Mouse (Mus musculus) midbrain, embryonic 14.5 days (tissue): ENCODE results near the gene Gm20854. TPM values are rescaled to one million over a fixed set of nuclear protein-coding genes. Genes with fewer than 3 reads are reported as not detected.
"Not testable (repeated sequence)": the region's sequence is repeated elsewhere in the genome, so short reads cannot be mapped to it uniquely, and the experiment has no call there.

Source experiments
- ATAC-seq: fragments of 200-750 bp; cut with Nextera tagmentation; 2 replicates; pipeline ENCODE4 v1.8.0; 2017; ENCODE audit warnings: moderate number of reproducible peaks, moderate library complexity; ENCODE audit not compliant: low FRiP score, low TSS enrichment
- DNase-seq: peaks from one replicate; pipeline ENCODE4 v3.0.0-alpha.2; 2015
- H3K27ac ChIP-seq: fragments of 300-500 bp; sonication (generic); replicated peaks from 2 replicates; pipeline ENCODE4 v1.5.1; 2014; ENCODE audit warnings: mild to moderate bottlenecking, low read depth, low read length, moderate library complexity
- H3K27me3 ChIP-seq: fragments of 300-500 bp; sonication (generic); 2 replicates; pipeline ENCODE4 v1.6.1; 2014; ENCODE audit warnings: low read length, control low read depth, mixed read lengths; ENCODE audit not compliant: control insufficient read depth, insufficient read depth
- H3K36me3 ChIP-seq: fragments of 300-500 bp; sonication (generic); 2 replicates; pipeline ENCODE4 v1.6.1; 2014; ENCODE audit warnings: low read length, control low read depth; ENCODE audit not compliant: control insufficient read depth, insufficient read depth
- H3K4me1 ChIP-seq: fragments of 300-500 bp; sonication (generic); 2 replicates; pipeline ENCODE4 v1.6.1; 2014; ENCODE audit warnings: mild to moderate bottlenecking, antibody characterized with exemption, low read length, control low read depth; ENCODE audit not compliant: control insufficient read depth, insufficient read depth
- H3K4me2 ChIP-seq: fragments of 300-500 bp; sonication (generic); 2 replicates; pipeline ENCODE4 v1.6.1; 2014; ENCODE audit warnings: mild to moderate bottlenecking, low read length, moderate library complexity
- H3K4me3 ChIP-seq: fragments of 300-500 bp; sonication (generic); replicated peaks from 2 replicates; pipeline ENCODE4 v1.5.1; 2014; ENCODE audit warnings: low read depth, low read length
- H3K9ac ChIP-seq: fragments of 300-500 bp; sonication (generic); replicated peaks from 2 replicates; pipeline ENCODE4 v1.6.1; 2014; ENCODE audit warnings: mild to moderate bottlenecking, low read length, moderate library complexity
- H3K9me3 ChIP-seq: fragments of 300-500 bp; sonication (generic); 2 replicates; pipeline ENCODE4 v1.6.1; 2016; ENCODE audit warnings: low read length, control low read depth, mixed read lengths; ENCODE audit not compliant: control insufficient read depth
- WGBS: fragments of 180-500 bp; shearing (Covaris S2); extraction: QIAGEN DNeasy Blood & Tissue Kit; methylation state at CpG from one replicate; pipeline ENCODE4 v1.1.7; 2014; 5-methylcytosine and 5-hydroxymethylcytosine counted together
- polyA plus RNA-seq: library from polyadenylated mRNA; unstranded; fragments of >200 nt; fragmentation: Nextera tagmentation; extraction: Ambion mirVana; gene quantifications from 2 replicates; pipeline ENCODE4 v1.2.1, GENCODE M21; 2014

Gm20854 gene
- not detected in 2 replicates for polyA plus RNA-seq

GRCm38 (mm10) chrY:85530808-85531207, at the start of gene Gm20854:
Gene Gm20854, minus strand, starts transcription at chrY:85530908.
- not testable (repeated sequence) for H3K9me3 ChIP-seq, H3K27me3 ChIP-seq, H3K27ac ChIP-seq, H3K4me1 ChIP-seq, ATAC-seq, H3K36me3 ChIP-seq, H3K4me2 ChIP-seq, H3K4me3 ChIP-seq, DNase-seq, H3K9ac ChIP-seq
- no CpG with 5 or more reads among the region's 6 CpGs for WGBS
